Mouse (Mus musculus): ENCODE results near the gene Fabp6. TPM values are rescaled to one million over a fixed set of nuclear protein-coding genes. Genes with fewer than 3 reads are reported as not detected.
A peak's percentile ranks its signal among the peaks of the same experiment; 100 is the strongest.

Fabp6 gene
- polyA plus RNA-seq, 1 experiment from 2014 or later: not detected

- H3K4me2 ChIP-seq (ENCODE audit: low read depth, low read length, severe bottlenecking): no peak overlapping the region
- DNase-seq (ENCODE audit: low spot score) (no peak), ATAC-seq (replicated peaks; ENCODE audit: low FRiP score) (no peak)
Observed at GRCm38 (mm10) chr11:43610006-43610661, 8.8 kb upstream of the Fabp6 start.

GRCm38 (mm10) chr11:43608440-43608839, 7.1 kb upstream of the Fabp6 start:
- ATAC-seq (replicated peaks; ENCODE audit: low FRiP score) (no peak), DNase-seq (ENCODE audit: low spot score) (no peak)
- Histone ChIP-seq H3K27ac (ENCODE audit: low read depth, low read length) (no peak overlapping the region), H3K4me1 (replicated peaks; ENCODE audit: control insufficient read depth, insufficient read depth, low read length) (peaks cover 6% of the 10 kb centered on the region; the same call in 1 of the 2 replicates), H3K27me3 (ENCODE audit: control insufficient read depth, insufficient read depth, low read length) (no peaks in the 10 kb centered on the region), H3K36me3 (ENCODE audit: control insufficient read depth, insufficient read depth, low read length) (no peaks in the 10 kb centered on the region), H3K9me3 (ENCODE audit: control insufficient read depth, low read length) (no peaks in the 10 kb centered on the region), H3K4me3 (ENCODE audit: low read depth, low read length) (no peak overlapping the region), H3K4me2 (ENCODE audit: low read depth, low read length, severe bottlenecking) (no peak overlapping the region), H3K9ac (ENCODE audit: low read length) (no peak overlapping the region)
- 52% methylated on average over 3 of the region's 3 CpGs for WGBS

More at GRCm38 (mm10) chr11:43610006-43610661, 8.8 kb upstream of the Fabp6 start:
- H3K4me3 ChIP-seq (ENCODE audit: low read depth, low read length): no peak overlapping the region
- H3K27me3 ChIP-seq (ENCODE audit: control insufficient read depth, insufficient read depth, low read length): no peaks in the 10 kb centered on the region
- no peaks in the 10 kb centered on the region for H3K36me3 ChIP-seq (ENCODE audit: control insufficient read depth, insufficient read depth, low read length)
- no peaks in the 10 kb centered on the region for H3K9me3 ChIP-seq (ENCODE audit: control insufficient read depth, low read length)
- H3K4me1 ChIP-seq (replicated peaks; ENCODE audit: control insufficient read depth, insufficient read depth, low read length): peaks cover 6% of the 10 kb centered on the region; the same call in 1 of the 2 replicates
- 52% methylated on average over 10 of the region's 10 CpGs for WGBS
- no peak overlapping the region for H3K27ac ChIP-seq (ENCODE audit: low read depth, low read length)
- H3K9ac ChIP-seq (ENCODE audit: low read length): no peak overlapping the region

GRCm38 (mm10) chr11:43605859-43606258, 4.5 kb upstream of the Fabp6 start:
- 0 out of 2 replicates have a peak, but pooled peaks cover 3% of the 10 kb centered on the region for H3K4me1 ChIP-seq (replicated peaks; ENCODE audit: control insufficient read depth, insufficient read depth, low read length)
- no peak overlapping the region for H3K9ac ChIP-seq (ENCODE audit: low read length)
- DNase-seq (ENCODE audit: low spot score) (no peak), ATAC-seq (replicated peaks; ENCODE audit: low FRiP score) (no peak)
- H3K9me3 ChIP-seq (ENCODE audit: control insufficient read depth, low read length): no peaks in the 10 kb centered on the region
- H3K4me3 ChIP-seq (ENCODE audit: low read depth, low read length): no peak overlapping the region
- H3K27ac ChIP-seq (ENCODE audit: low read depth, low read length): no peak overlapping the region
- H3K27me3 ChIP-seq (ENCODE audit: control insufficient read depth, insufficient read depth, low read length): no peaks in the 10 kb centered on the region
- WGBS: 87% methylated on average over 6 of the region's 6 CpGs
- no peak overlapping the region for H3K4me2 ChIP-seq (ENCODE audit: low read depth, low read length, severe bottlenecking)
- H3K36me3 ChIP-seq (ENCODE audit: control insufficient read depth, insufficient read depth, low read length): no peaks in the 10 kb centered on the region

GRCm38 (mm10) chr11:43604891-43605290, 3.6 kb upstream of the Fabp6 start:
- WGBS: 91% methylated on average over 6 of the region's 6 CpGs
- ATAC-seq (replicated peaks; ENCODE audit: low FRiP score): no peak

GRCm38 (mm10) chr11:43604207-43604606, 2.9 kb upstream of the Fabp6 start:
- no peaks in the 10 kb centered on the region for H3K4me1 ChIP-seq (replicated peaks; ENCODE audit: control insufficient read depth, insufficient read depth, low read length)
- 82% methylated on average over 2 of the region's 2 CpGs for WGBS

More at GRCm38 (mm10) chr11:43604891-43605290, 3.6 kb upstream of the Fabp6 start:
- no peaks in the 10 kb centered on the region for H3K4me1 ChIP-seq (replicated peaks; ENCODE audit: control insufficient read depth, insufficient read depth, low read length)
- H3K4me2 ChIP-seq (ENCODE audit: low read depth, low read length, severe bottlenecking): no peak overlapping the region
- DNase-seq (ENCODE audit: low spot score): no peak
- H3K27ac ChIP-seq (ENCODE audit: low read depth, low read length): no peak overlapping the region
- no peaks in the 10 kb centered on the region for H3K27me3 ChIP-seq (ENCODE audit: control insufficient read depth, insufficient read depth, low read length)
- H3K4me3 ChIP-seq (ENCODE audit: low read depth, low read length): no peak overlapping the region
- no peak overlapping the region for H3K9ac ChIP-seq (ENCODE audit: low read length)
- no peaks in the 10 kb centered on the region for H3K36me3 ChIP-seq (ENCODE audit: control insufficient read depth, insufficient read depth, low read length)
- no peaks in the 10 kb centered on the region for H3K9me3 ChIP-seq (ENCODE audit: control insufficient read depth, low read length)

GRCm38 (mm10) chr11:43589530-43590072, 11.7 kb downstream of the Fabp6 start:
- Histone ChIP-seq H3K27me3 (ENCODE audit: control insufficient read depth, insufficient read depth, low read length) (no peaks in the 10 kb centered on the region), H3K4me2 (ENCODE audit: low read depth, low read length, severe bottlenecking) (no peak overlapping the region), H3K27ac (ENCODE audit: low read depth, low read length) (no peak overlapping the region), H3K9ac (ENCODE audit: low read length) (no peak overlapping the region), H3K4me1 (replicated peaks; ENCODE audit: control insufficient read depth, insufficient read depth, low read length) (no peaks in the 10 kb centered on the region), H3K9me3 (ENCODE audit: control insufficient read depth, low read length) (no peaks in the 10 kb centered on the region), H3K36me3 (ENCODE audit: control insufficient read depth, insufficient read depth, low read length) (peaks cover 3% of the 10 kb centered on the region), H3K4me3 (ENCODE audit: low read depth, low read length) (no peak overlapping the region)
- DNase-seq (ENCODE audit: low spot score) (no peak), ATAC-seq (replicated peaks; ENCODE audit: low FRiP score) (no peak)
- WGBS: 78% methylated on average over 6 of the region's 6 CpGs

More at GRCm38 (mm10) chr11:43604207-43604606, 2.9 kb upstream of the Fabp6 start:
- ATAC-seq (replicated peaks; ENCODE audit: low FRiP score): no peak
- H3K27ac ChIP-seq (ENCODE audit: low read depth, low read length): no peak overlapping the region
- no peak overlapping the region for H3K4me3 ChIP-seq (ENCODE audit: low read depth, low read length)
- H3K4me2 ChIP-seq (ENCODE audit: low read depth, low read length, severe bottlenecking): no peak overlapping the region
- H3K27me3 ChIP-seq (ENCODE audit: control insufficient read depth, insufficient read depth, low read length): no peaks in the 10 kb centered on the region
- no peak for DNase-seq (ENCODE audit: low spot score)
- H3K9ac ChIP-seq (ENCODE audit: low read length): no peak overlapping the region
- H3K36me3 ChIP-seq (ENCODE audit: control insufficient read depth, insufficient read depth, low read length): no peaks in the 10 kb centered on the region
- H3K9me3 ChIP-seq (ENCODE audit: control insufficient read depth, low read length): no peaks in the 10 kb centered on the region

GRCm38 (mm10) chr11:43586324-43587090, 14.8 kb downstream of the Fabp6 start, which contains the start of gene 4933415A04Rik:
Gene 4933415A04Rik (plus strand): TSS chr11:43587040.
- 72% methylated on average over 7 of the region's 7 CpGs for WGBS

GRCm38 (mm10) chr11:43585211-43586005, 15.9 kb downstream of the Fabp6 start:
- no peak overlapping the region for H3K27ac ChIP-seq (ENCODE audit: low read depth, low read length)
- no peak overlapping the region for H3K4me2 ChIP-seq (ENCODE audit: low read depth, low read length, severe bottlenecking)
- peaks cover 3% of the 10 kb centered on the region for H3K36me3 ChIP-seq (ENCODE audit: control insufficient read depth, insufficient read depth, low read length)
- H3K9me3 ChIP-seq (ENCODE audit: control insufficient read depth, low read length): no peaks in the 10 kb centered on the region
- no peak for ATAC-seq (replicated peaks; ENCODE audit: low FRiP score)
- no peaks in the 10 kb centered on the region for H3K27me3 ChIP-seq (ENCODE audit: control insufficient read depth, insufficient read depth, low read length)
- no peak overlapping the region for H3K4me3 ChIP-seq (ENCODE audit: low read depth, low read length)
- no peak overlapping the region for H3K9ac ChIP-seq (ENCODE audit: low read length)
- no peak for DNase-seq (ENCODE audit: low spot score)
- no peaks in the 10 kb centered on the region for H3K4me1 ChIP-seq (replicated peaks; ENCODE audit: control insufficient read depth, insufficient read depth, low read length)
- WGBS: 91% methylated on average over 22 of the region's 22 CpGs

More at GRCm38 (mm10) chr11:43586324-43587090, 14.8 kb downstream of the Fabp6 start, which contains the start of gene 4933415A04Rik:
- no peak within 1 kb of the TSS for H3K4me2 ChIP-seq (ENCODE audit: low read depth, low read length, severe bottlenecking)
- no peak within 1 kb of the TSS for H3K4me3 ChIP-seq (ENCODE audit: low read depth, low read length)
- H3K9ac ChIP-seq (ENCODE audit: low read length): no peak within 1 kb of the TSS
- H3K27me3 ChIP-seq (ENCODE audit: control insufficient read depth, insufficient read depth, low read length): no peaks in the 10 kb centered on the region
- no peaks in the 10 kb centered on the region for H3K9me3 ChIP-seq (ENCODE audit: control insufficient read depth, low read length)
- no peak within 1 kb of the TSS for H3K27ac ChIP-seq (ENCODE audit: low read depth, low read length)
- peaks cover 3% of the 10 kb centered on the region for H3K36me3 ChIP-seq (ENCODE audit: control insufficient read depth, insufficient read depth, low read length)
- H3K4me1 ChIP-seq (replicated peaks; ENCODE audit: control insufficient read depth, insufficient read depth, low read length): no peaks in the 10 kb centered on the region
- DNase-seq (ENCODE audit: low spot score) (peak; percentile 82), ATAC-seq (replicated peaks; ENCODE audit: low FRiP score) (peak; percentile 66; the same call in 1 of the 2 replicates)

Measured in forebrain, embryonic 11.5 days (tissue).